Comparison of ENCODE assay signal across 9 mouse cellular contexts in genomic region chr2:105108703-105109158, GRCm38 (mm10). TPM values are rescaled to one million over a fixed set of nuclear protein-coding genes. Genes with fewer than 3 reads are reported as not detected.
DNase-seq lines count a peak whose midpoint lies in the region; ATAC-seq and TF ChIP-seq lines count a peak whose summit lies in the region.
"Had no signal": no experiment of that assay in that cellular context is flagged by ENCODE, and none has a peak within 500 bp of the region (broad histone marks: within the 10 kb centered on the region; RNA-seq: fewer than 3 reads in every experiment).

No protein-coding gene starts in this region.

- no peak overlapping the region for H3K9ac ChIP-seq in forebrain, embryonic 12.5 days
- no peak overlapping the region for H3K9ac ChIP-seq in stomach, postnatal 0 days (ENCODE audit: low read length)
- H3K9ac ChIP-seq: embryonic facial prominence, embryonic 12.5 days had no signal

- no peak for TF ChIP-seq EP300 in stomach, postnatal 0 days (optimal IDR thresholded peaks at IDR 0.05)

- no peaks in the 10 kb centered on the region for H3K36me3 ChIP-seq in forebrain, embryonic 12.5 days (replicated peaks)
- no peaks in the 10 kb centered on the region for H3K36me3 ChIP-seq in hindbrain, embryonic 10.5 days
- no peaks in the 10 kb centered on the region for H3K36me3 ChIP-seq in stomach, postnatal 0 days (ENCODE audit: control insufficient read depth, insufficient read depth, low read length)
- H3K36me3 ChIP-seq: embryonic facial prominence, embryonic 12.5 days had no signal

- no peak overlapping the region for H3K27ac ChIP-seq in forebrain, embryonic 12.5 days
- no peak overlapping the region for H3K27ac ChIP-seq in hindbrain, embryonic 10.5 days
- H3K27ac ChIP-seq in layer of hippocampus, adult 2 months: no peak overlapping the region
- H3K27ac ChIP-seq in stomach, postnatal 0 days (replicated peaks): no peak overlapping the region
- H3K27ac ChIP-seq: embryonic facial prominence, embryonic 12.5 days had no signal

- H3K4me3 ChIP-seq in forebrain, embryonic 12.5 days (replicated peaks): no peak overlapping the region
- no peak overlapping the region for H3K4me3 ChIP-seq in hindbrain, embryonic 10.5 days
- H3K4me3 ChIP-seq in layer of hippocampus, adult 2 months: no peak overlapping the region
- H3K4me3 ChIP-seq in stomach, postnatal 0 days (ENCODE audit: low read depth, low read length): no peak overlapping the region
- H3K4me3 ChIP-seq: embryonic facial prominence, embryonic 12.5 days had no signal

- TF ChIP-seq CTCF in layer of hippocampus, adult 2 months (conservative IDR thresholded peaks at IDR 0.05): peak; percentile 70
- TF ChIP-seq CTCF in stomach, postnatal 0 days (IDR thresholded peaks at IDR 0.05; ENCODE audit: low read depth): peak; percentile 48

- H3K4me2 ChIP-seq in forebrain, embryonic 12.5 days: no peak overlapping the region
- no peak overlapping the region for H3K4me2 ChIP-seq in stomach, postnatal 0 days (replicated peaks; ENCODE audit: low read depth)
- H3K4me2 ChIP-seq: embryonic facial prominence, embryonic 12.5 days had no signal

- ATAC-seq in forebrain, embryonic 12.5 days (ENCODE audit: low FRiP score): peak; percentile 79
- ATAC-seq in megakaryocyte-erythroid progenitor cell, adult 5-6 weeks (replicated peaks; ENCODE audit: low FRiP score, low TSS enrichment, poor library complexity, severe bottlenecking): 0 out of 2 replicates have a peak, but pooled peaks have one; percentile 40
- ATAC-seq in stomach, postnatal 0 days (ENCODE audit: low FRiP score, low TSS enrichment): no peak

- H3K4me1 ChIP-seq in forebrain, embryonic 12.5 days: peaks cover 7% of the 10 kb centered on the region
- peaks cover 14% of the 10 kb centered on the region; the same call in 1 of the 2 replicates for H3K4me1 ChIP-seq in hindbrain, embryonic 10.5 days (replicated peaks)
- H3K4me1 ChIP-seq in stomach, postnatal 0 days (replicated peaks; ENCODE audit: control insufficient read depth, insufficient read depth): no peaks in the 10 kb centered on the region
- H3K4me1 ChIP-seq: embryonic facial prominence, embryonic 12.5 days had no signal

- peak; percentile 94 for DNase-seq in Muller cell, postnatal 12 days (ENCODE audit: inconsistent ontology term)
- peak; percentile 91 to 92 for DNase-seq in adrenal gland, postnatal 36 days
- peak; percentile 67 for DNase-seq in hindbrain, embryonic 10.5 days (ENCODE audit: low spot score)
- DNase-seq in layer of hippocampus, adult 2 months (ENCODE audit: low spot score in 2 of 2): peak; percentile 64 to 84
- DNase-seq in stomach, postnatal 0 days (ENCODE audit: low spot score): peak; percentile 27
- DNase-seq in thymus, postnatal 14 days: no peak

- H3K9me3 ChIP-seq in forebrain, embryonic 12.5 days: no peaks in the 10 kb centered on the region
- H3K9me3 ChIP-seq in hindbrain, embryonic 10.5 days: no peaks in the 10 kb centered on the region
- no peaks in the 10 kb centered on the region for H3K9me3 ChIP-seq in stomach, postnatal 0 days (ENCODE audit: control insufficient read depth, low read length)
- H3K9me3 ChIP-seq: embryonic facial prominence, embryonic 12.5 days had no signal

- peaks cover 22% of the 10 kb centered on the region for H3K27me3 ChIP-seq in forebrain, embryonic 12.5 days
- H3K27me3 ChIP-seq in hindbrain, embryonic 10.5 days (ENCODE audit: insufficient read depth, poor library complexity, severe bottlenecking): peaks cover 36% of the 10 kb centered on the region
- H3K27me3 ChIP-seq in stomach, postnatal 0 days (ENCODE audit: control insufficient read depth, insufficient read depth, low read length): no peaks in the 10 kb centered on the region

- 5% methylated on average over 6 of the region's 6 CpGs for WGBS in forebrain, embryonic 12.5 days
- 13% methylated on average over 6 of the region's 6 CpGs for WGBS in hindbrain, embryonic 10.5 days
- WGBS in stomach, postnatal 0 days: 22% methylated on average over 6 of the region's 6 CpGs

RNA-seq across cellular contexts. Expression of gene Gm11060, which starts 16.9 kb away (rescaled TPM):
- total RNA-seq in adrenal gland, postnatal 36 days (2021): not detected
- polyA plus RNA-seq in forebrain, embryonic 12.5 days (2016; fragmentation: Nextera tagmentation; extraction: Ambion mirVana): not detected in 2 replicates
- not detected in 2 replicates for polyA plus RNA-seq in hindbrain, embryonic 10.5 days (2016; fragmentation: Nextera tagmentation; extraction: Ambion mirVana)
- not detected for total RNA-seq in layer of hippocampus, adult 2 months (2021)
- total RNA-seq in megakaryocyte-erythroid progenitor cell, adult 5-6 weeks (2014; fragmentation: Nextera tagmentation): not detected in 2 replicates
- not detected in 2 replicates for total RNA-seq in megakaryocyte-erythroid progenitor cell, adult 5-6 weeks (2017)
- not detected in 2 replicates for polyA plus RNA-seq in stomach, postnatal 0 days (2015; fragmentation: Nextera tagmentation; extraction: Ambion mirVana)
- polyA plus RNA-seq: embryonic facial prominence, embryonic 12.5 days had no signal

RNA-seq across cellular contexts. Expression of gene Wt1, which starts 17.6 kb away (rescaled TPM):
- 1 to 10 TPM; 2.5 to 3.5 TPM for total RNA-seq in adrenal gland, postnatal 36 days (2021)
- 0.37 TPM in 1 of 2 replicates, not detected in the other for polyA plus RNA-seq in forebrain, embryonic 12.5 days (2016; fragmentation: Nextera tagmentation; extraction: Ambion mirVana)
- polyA plus RNA-seq in hindbrain, embryonic 10.5 days (2016; fragmentation: Nextera tagmentation; extraction: Ambion mirVana): 0.12 and 0.36 TPM in 2 replicates
- total RNA-seq in layer of hippocampus, adult 2 months (2021): not detected
- not detected in 2 replicates for total RNA-seq in megakaryocyte-erythroid progenitor cell, adult 5-6 weeks (2014; fragmentation: Nextera tagmentation)
- not detected in 2 replicates for total RNA-seq in megakaryocyte-erythroid progenitor cell, adult 5-6 weeks (2017)
- polyA plus RNA-seq in stomach, postnatal 0 days (2015; fragmentation: Nextera tagmentation; extraction: Ambion mirVana): 3.6 and 5.0 TPM in 2 replicates
